Mouse (Mus musculus): ENCODE measurements around the gene Eno3. TPM values are rescaled to one million over a fixed set of nuclear protein-coding genes. Genes with fewer than 3 reads are reported as not detected.
A peak's percentile ranks its signal among the peaks of the same experiment; 100 is the strongest.

The Eno3 gene
- polyA plus RNA-seq, 1 experiment, result 1,151 TPM

GRCm38 (mm10) chr11:70681897-70682581 is 25.0 kb downstream of the Eno3 start:
- H3K4me3 ChIP-seq (ENCODE audit: insufficient read depth, poor library complexity, severe bottlenecking), result no peak overlapping the region
- no peaks in the 10 kb centered on the region for H3K27me3 ChIP-seq (ENCODE audit: control insufficient read depth, insufficient read depth, insufficient read length)
- TF ChIP-seq FOSL1 (IDR thresholded peaks at IDR 0.05; ENCODE audit: insufficient read depth, low read length, poor library complexity, severe bottlenecking) (no peak), CTCF (IDR thresholded peaks at IDR 0.05; ENCODE audit: control insufficient read depth, insufficient read depth, insufficient read length) (no peak), MYOG (IDR thresholded peaks at IDR 0.05; ENCODE audit: control insufficient read depth, extremely low read depth, insufficient read length) (no peak), MYOD1 (IDR thresholded peaks at IDR 0.05; ENCODE audit: control insufficient read depth, insufficient read length, low read depth) (no peak), CEBPB (IDR thresholded peaks at IDR 0.05; ENCODE audit: low read depth) (no peak), USF1 (IDR thresholded peaks at IDR 0.05; ENCODE audit: low read depth) (no peak), MAX (IDR thresholded peaks at IDR 0.05) (no peak)
- H3K79me2 ChIP-seq (ENCODE audit: control insufficient read depth, insufficient read depth), result no peaks in the 10 kb centered on the region
- H3K36me3 ChIP-seq (ENCODE audit: control insufficient read depth, insufficient read depth), result peaks cover 49% of the 10 kb centered on the region
- H3ac ChIP-seq (ENCODE audit: control insufficient read depth, insufficient read length, low read depth), result no peak overlapping the region
- no peaks in the 10 kb centered on the region for H3K79me3 ChIP-seq (ENCODE audit: low read depth)

GRCm38 (mm10) chr11:70683640-70684039 is 26.6 kb downstream of the Eno3 start:
- no peaks in the 10 kb centered on the region for H3K79me3 ChIP-seq (ENCODE audit: low read depth)
- no peaks in the 10 kb centered on the region for H3K27me3 ChIP-seq (ENCODE audit: control insufficient read depth, insufficient read depth, insufficient read length)
- peaks cover 47% of the 10 kb centered on the region for H3K36me3 ChIP-seq (ENCODE audit: control insufficient read depth, insufficient read depth)
- TF ChIP-seq CTCF (IDR thresholded peaks at IDR 0.05; ENCODE audit: control insufficient read depth, insufficient read depth, insufficient read length), result no peak
- no peak for TF ChIP-seq USF1 (IDR thresholded peaks at IDR 0.05; ENCODE audit: low read depth)
- TF ChIP-seq CEBPB (IDR thresholded peaks at IDR 0.05; ENCODE audit: low read depth), result no peak
- TF ChIP-seq MYOD1 (IDR thresholded peaks at IDR 0.05; ENCODE audit: control insufficient read depth, insufficient read length, low read depth), result no peak
- no peak for TF ChIP-seq MAX (IDR thresholded peaks at IDR 0.05)
- TF ChIP-seq FOSL1 (IDR thresholded peaks at IDR 0.05; ENCODE audit: insufficient read depth, low read length, poor library complexity, severe bottlenecking), result no peak
- no peak for TF ChIP-seq MYOG (IDR thresholded peaks at IDR 0.05; ENCODE audit: control insufficient read depth, extremely low read depth, insufficient read length)
- no peak overlapping the region for H3K4me3 ChIP-seq (ENCODE audit: insufficient read depth, poor library complexity, severe bottlenecking)
- H3K79me2 ChIP-seq (ENCODE audit: control insufficient read depth, insufficient read depth), result peaks cover 8% of the 10 kb centered on the region
- H3ac ChIP-seq (ENCODE audit: control insufficient read depth, insufficient read length, low read depth), result no peak overlapping the region

GRCm38 (mm10) chr11:70686901-70687566 is 30.0 kb downstream of the Eno3 start:
- H3K27me3 ChIP-seq (ENCODE audit: control insufficient read depth, insufficient read depth, insufficient read length), result no peaks in the 10 kb centered on the region
- H3K4me3 ChIP-seq (ENCODE audit: insufficient read depth, poor library complexity, severe bottlenecking), result peak overlapping the region; percentile 72
- H3K36me3 ChIP-seq (ENCODE audit: control insufficient read depth, insufficient read depth), result peaks cover 32% of the 10 kb centered on the region
- H3K79me2 ChIP-seq (ENCODE audit: control insufficient read depth, insufficient read depth), result peaks cover 10% of the 10 kb centered on the region
- peak overlapping the region; percentile 85 for H3ac ChIP-seq (ENCODE audit: control insufficient read depth, insufficient read length, low read depth)
- no peaks in the 10 kb centered on the region for H3K79me3 ChIP-seq (ENCODE audit: low read depth)
- TF ChIP-seq CEBPB (IDR thresholded peaks at IDR 0.05; ENCODE audit: low read depth) (no peak), MYOD1 (IDR thresholded peaks at IDR 0.05; ENCODE audit: control insufficient read depth, insufficient read length, low read depth) (no peak), CTCF (IDR thresholded peaks at IDR 0.05; ENCODE audit: control insufficient read depth, insufficient read depth, insufficient read length) (no peak), USF1 (IDR thresholded peaks at IDR 0.05; ENCODE audit: low read depth) (no peak), MYOG (IDR thresholded peaks at IDR 0.05; ENCODE audit: control insufficient read depth, extremely low read depth, insufficient read length) (no peak), FOSL1 (IDR thresholded peaks at IDR 0.05; ENCODE audit: insufficient read depth, low read length, poor library complexity, severe bottlenecking) (no peak), MAX (IDR thresholded peaks at IDR 0.05) (no peak)

GRCm38 (mm10) chr11:70687601-70688199 is 30.7 kb downstream of the Eno3 start, which contains the start of gene Camta2:
Camta2 (minus strand) TSS chr11:70688105.
- Histone ChIP-seq H3K79me2 (ENCODE audit: control insufficient read depth, insufficient read depth) (peaks cover 10% of the 10 kb centered on the region), H3K79me3 (ENCODE audit: low read depth) (no peaks in the 10 kb centered on the region), H3K27me3 (ENCODE audit: control insufficient read depth, insufficient read depth, insufficient read length) (no peaks in the 10 kb centered on the region), H3K36me3 (ENCODE audit: control insufficient read depth, insufficient read depth) (peaks cover 26% of the 10 kb centered on the region), H3K4me3 (ENCODE audit: insufficient read depth, poor library complexity, severe bottlenecking) (peak within 1 kb of the TSS; percentile 72), H3ac (ENCODE audit: control insufficient read depth, insufficient read length, low read depth) (peak within 1 kb of the TSS; percentile 85)
- peak; percentile 72 for TF ChIP-seq CTCF (IDR thresholded peaks at IDR 0.05; ENCODE audit: control insufficient read depth, insufficient read depth, insufficient read length)
- no peak for TF ChIP-seq CEBPB (IDR thresholded peaks at IDR 0.05; ENCODE audit: low read depth)

DNA sequence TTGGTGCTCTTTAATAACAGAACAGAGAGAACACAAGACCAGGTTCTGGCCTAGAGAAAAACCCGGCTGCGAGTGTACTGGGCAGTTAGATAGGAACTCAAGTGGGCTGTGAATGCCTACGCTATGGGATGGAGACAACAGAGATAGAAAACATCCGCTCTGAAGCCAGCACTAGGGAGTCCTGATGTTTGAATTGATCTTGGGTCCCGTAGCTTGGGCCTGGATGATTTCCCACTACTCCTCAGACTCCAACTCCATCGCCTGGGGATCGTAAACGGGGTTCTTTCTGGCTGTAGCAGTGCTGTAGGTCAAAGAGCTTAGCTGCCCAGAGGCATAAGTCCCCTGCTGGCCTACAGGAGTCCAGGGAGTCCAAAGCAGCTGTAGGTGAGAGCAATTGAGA is 31.4 kb downstream of the Eno3 start:
- TF ChIP-seq FOSL1 (IDR thresholded peaks at IDR 0.05; ENCODE audit: insufficient read depth, low read length, poor library complexity, severe bottlenecking) (no peak), CEBPB (IDR thresholded peaks at IDR 0.05; ENCODE audit: low read depth) (no peak), CTCF (IDR thresholded peaks at IDR 0.05; ENCODE audit: control insufficient read depth, insufficient read depth, insufficient read length) (no peak), MYOD1 (IDR thresholded peaks at IDR 0.05; ENCODE audit: control insufficient read depth, insufficient read length, low read depth) (no peak), USF1 (IDR thresholded peaks at IDR 0.05; ENCODE audit: low read depth) (no peak), MYOG (IDR thresholded peaks at IDR 0.05; ENCODE audit: control insufficient read depth, extremely low read depth, insufficient read length) (no peak), MAX (IDR thresholded peaks at IDR 0.05) (no peak)
- H3ac ChIP-seq (ENCODE audit: control insufficient read depth, insufficient read length, low read depth), result peak overlapping the region; percentile 85
- H3K36me3 ChIP-seq (ENCODE audit: control insufficient read depth, insufficient read depth), result peaks cover 19% of the 10 kb centered on the region
- no peaks in the 10 kb centered on the region for H3K27me3 ChIP-seq (ENCODE audit: control insufficient read depth, insufficient read depth, insufficient read length)
- peaks cover 10% of the 10 kb centered on the region for H3K79me2 ChIP-seq (ENCODE audit: control insufficient read depth, insufficient read depth)
- H3K79me3 ChIP-seq (ENCODE audit: low read depth), result no peaks in the 10 kb centered on the region
- peak overlapping the region; percentile 72 for H3K4me3 ChIP-seq (ENCODE audit: insufficient read depth, poor library complexity, severe bottlenecking)

Measured in C2C12 (cell line).